Mouse (Mus musculus) adipocyte (in vitro differentiated cells): ENCODE data around the gene Cyp46a1.

ENCODE experiments used
- DNase-seq: peaks from one replicate; pipeline ENCODE4 v3.0.0-alpha.2; 2016; ENCODE audit warnings: low spot score

Gene Cyp46a1

GRCm38 (mm10) chr12:108333895-108334445 is at the start of gene Cyp46a1:
Gene Cyp46a1, plus strand, starts transcription at chr12:108334381.
- peak; percentile 98 for DNase-seq

- no peak for DNase-seq
Observed at GRCm38 (mm10) chr12:108284455-108285224, 49.5 kb upstream of the Cyp46a1 start.

- DNase-seq = no peak
Observed at GRCm38 (mm10) chr12:108285225-108286011, 48.8 kb upstream of the Cyp46a1 start.

GRCm38 (mm10) chr12:108286381-108286780 is 47.8 kb upstream of the Cyp46a1 start:
- no peak for DNase-seq

- DNase-seq = no peak
Observed at GRCm38 (mm10) chr12:108287011-108287410, 47.2 kb upstream of the Cyp46a1 start.

GRCm38 (mm10) chr12:108288127-108288880 is 45.9 kb upstream of the Cyp46a1 start:
- no peak for DNase-seq

GRCm38 (mm10) chr12:108292419-108292818 is 41.8 kb upstream of the Cyp46a1 start:
- no peak for DNase-seq

- DNase-seq = peak; percentile 69
Observed at GRCm38 (mm10) chr12:108292957-108293356, 41.2 kb upstream of the Cyp46a1 start.

- no peak for DNase-seq
Observed at GRCm38 (mm10) chr12:108294620-108295019, 39.6 kb upstream of the Cyp46a1 start.

GRCm38 (mm10) chr12:108297033-108297432 is 37.1 kb upstream of the Cyp46a1 start:
- DNase-seq = no peak

GRCm38 (mm10) chr12:108301006-108301405 is 33.2 kb upstream of the Cyp46a1 start:
- DNase-seq = no peak

GRCm38 (mm10) chr12:108303778-108304365 is 30.3 kb upstream of the Cyp46a1 start:
- DNase-seq = no peak

GRCm38 (mm10) chr12:108305172-108305571 is 29.0 kb upstream of the Cyp46a1 start:
- DNase-seq = no peak

GRCm38 (mm10) chr12:108305812-108306794 is 28.1 kb upstream of the Cyp46a1 start, which contains the start of gene Hhipl1:
Gene Hhipl1, plus strand, starts transcription at chr12:108306270.
- DNase-seq = no peak

- DNase-seq = no peak
Observed at GRCm38 (mm10) chr12:108307553-108307952, 26.6 kb upstream of the Cyp46a1 start.

- DNase-seq = peak; percentile 51
Observed at GRCm38 (mm10) chr12:108308363-108308856, 25.8 kb upstream of the Cyp46a1 start.

- DNase-seq = no peak
Observed at GRCm38 (mm10) chr12:108309116-108309794, 24.9 kb upstream of the Cyp46a1 start.

- no peak for DNase-seq
Observed at GRCm38 (mm10) chr12:108310041-108310440, 24.1 kb upstream of the Cyp46a1 start.

GRCm38 (mm10) chr12:108310456-108311027 is 23.6 kb upstream of the Cyp46a1 start:
- no peak for DNase-seq
